Mouse (Mus musculus) megakaryocyte, embryonic 14.5 days (primary cell): ENCODE measurements around the gene Gamt.

ENCODE experiments used
- FLI1 ChIP-seq: IDR thresholded peaks from 2 replicates; pipeline ENCODE4 v1.6.1; 2012; ENCODE audit warnings: low read length, inconsistent platforms, mixed read lengths
- GATA1 ChIP-seq: IDR thresholded peaks from 3 replicates; pipeline ENCODE4 v1.6.1; 2012; ENCODE audit warnings: mixed read lengths, low read length, inconsistent platforms, borderline replicate concordance

DNA sequence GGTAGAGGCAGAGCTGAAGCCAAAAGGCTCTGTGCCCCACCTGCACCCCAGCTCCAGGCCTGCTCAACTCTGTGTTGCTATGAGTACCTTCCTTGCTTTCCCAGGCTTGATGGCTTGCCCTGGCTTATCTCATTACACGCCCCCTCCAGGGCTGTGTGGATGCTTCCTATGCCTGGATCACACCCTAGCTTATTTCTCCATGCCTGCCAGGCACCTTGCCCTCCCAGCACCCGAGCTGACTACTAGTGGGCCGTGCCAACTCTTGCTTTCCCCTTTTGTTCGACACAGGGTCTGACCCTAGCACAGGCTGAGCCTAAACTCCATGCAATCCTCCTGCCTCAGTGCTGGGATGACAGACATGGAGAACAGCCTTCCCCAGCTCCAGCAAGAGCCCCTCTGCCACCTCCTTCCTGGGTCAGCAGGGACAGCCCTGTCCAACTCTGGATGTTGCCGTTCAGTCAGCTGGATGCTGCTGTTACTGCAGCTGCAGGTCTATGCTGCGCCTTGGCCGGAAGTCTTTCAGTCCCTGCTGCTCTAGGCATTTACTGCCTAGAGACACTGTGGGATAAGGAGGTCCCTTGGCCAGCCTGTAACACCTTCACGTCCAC lies 36.8 kb upstream of the Gamt start:
- no peak for TF ChIP-seq GATA1
- TF ChIP-seq FLI1: no peak
